Mouse (Mus musculus) bone marrow, adult 2 months (tissue): Measurements from ENCODE around the gene Pdlim1. TPM values are rescaled to one million over a fixed set of nuclear protein-coding genes. Genes with fewer than 3 reads are reported as not detected.
"Not testable (repeated sequence)": the region's sequence is repeated elsewhere in the genome, so short reads cannot be mapped to it uniquely, and the experiment has no call there.

Experiments used
- H3K27ac ChIP-seq: fragments of 200-500 bp; 2 replicates; pipeline ENCODE4 v1.5.1; 2012; ENCODE audit warnings: low read depth, mild to moderate bottlenecking, control low read depth, inconsistent platforms, low read length; ENCODE audit not compliant: control insufficient read depth, poor library complexity, insufficient read depth
- H3K4me1 ChIP-seq: fragments of 200-500 bp; 2 replicates; pipeline ENCODE4 v1.6.1; 2011; ENCODE audit warnings: low read length; ENCODE audit not compliant: control insufficient read depth, insufficient read depth
- H3K4me3 ChIP-seq: fragments of 200-500 bp; replicated peaks from 2 replicates; pipeline ENCODE3; 2011; ENCODE audit warnings: mild to moderate bottlenecking, low read depth, low read length, control low read depth; ENCODE audit not compliant: control insufficient read depth
- CTCF ChIP-seq: fragments of 200-500 bp; IDR thresholded peaks from 2 replicates; pipeline ENCODE4 v1.5.1; 2011; ENCODE audit warnings: low read length, control low read depth; ENCODE audit not compliant: control insufficient read depth, insufficient read depth
- POLR2A ChIP-seq: fragments of 200-500 bp; IDR thresholded peaks from 2 replicates; pipeline ENCODE4 v1.6.1; 2011; ENCODE audit warnings: low read depth, mild to moderate bottlenecking, control low read depth, low read length, borderline replicate concordance; ENCODE audit not compliant: control insufficient read depth
- WGBS: fragments of 180-500 bp; shearing (Covaris S2); methylation state at CpG from one replicate; pipeline ENCODE4 v1.1.7; 2018; 5-methylcytosine and 5-hydroxymethylcytosine counted together
- polyA plus RNA-seq: library from polyadenylated mRNA; stranded (reverse); fragments of >200 nt; gene quantifications from 2 replicates; pipeline ENCODE4 v1.2.4, GENCODE M21; 2011; ENCODE audit warnings: low replicate concordance; ENCODE audit not compliant: missing spikeins, insufficient read depth, insufficient read length

The Pdlim1 gene
- polyA plus RNA-seq, 1 experiment, result 34.1 TPM

DNA sequence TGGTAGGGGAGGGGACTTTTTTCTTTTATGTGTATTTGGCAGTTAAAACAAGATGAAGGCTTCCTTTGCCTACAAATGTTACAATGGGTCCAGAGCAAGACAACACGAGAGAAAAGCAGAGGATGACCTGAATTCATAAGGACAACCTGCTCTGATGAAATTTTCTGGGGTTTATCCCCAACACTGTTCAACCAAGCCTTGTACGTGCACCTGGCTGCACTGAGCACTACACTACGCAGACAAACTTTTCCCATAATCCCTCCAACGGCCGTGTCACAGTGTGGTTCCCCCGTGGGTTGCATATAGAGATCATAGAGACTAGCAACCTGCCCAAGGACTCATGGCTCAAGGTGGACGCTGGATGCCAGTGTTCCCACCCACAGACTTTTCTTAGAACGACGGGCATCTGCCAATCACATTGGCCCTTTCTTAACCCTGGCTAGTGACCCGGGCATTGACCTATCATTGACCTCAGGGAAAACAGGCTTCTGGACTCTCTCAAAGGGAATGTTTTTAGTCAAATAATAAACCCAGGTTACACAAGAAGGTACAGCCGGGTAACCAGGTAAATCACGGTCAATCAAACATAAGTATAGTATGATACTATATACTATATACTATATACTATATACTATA is 45.0 kb downstream of the Pdlim1 start:
- H3K4me1 ChIP-seq, result no peaks in the 10 kb centered on the region
- no peak overlapping the region for H3K4me3 ChIP-seq
- H3K27ac ChIP-seq, result no peak overlapping the region
- no peak for TF ChIP-seq CTCF
- no peak for TF ChIP-seq POLR2A
- WGBS, result 88% methylated on average over 12 of the region's 12 CpGs

DNA sequence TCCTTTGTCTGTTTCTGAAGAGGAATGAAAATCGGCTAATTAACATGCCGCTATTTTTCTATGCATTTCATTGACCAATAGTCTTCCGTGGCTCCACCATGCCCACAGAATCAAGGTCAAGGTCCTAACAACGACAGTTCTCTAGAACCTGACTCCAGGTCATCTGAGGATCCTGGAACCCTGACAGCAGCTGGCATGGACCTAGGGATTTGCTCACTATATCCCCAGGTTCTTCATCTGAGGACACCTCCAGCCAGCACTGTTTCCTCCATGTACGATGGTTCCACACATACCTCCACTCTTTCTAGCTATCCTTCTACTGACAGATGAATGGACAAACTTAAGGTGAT is 45.9 kb downstream of the Pdlim1 start:
- Histone ChIP-seq H3K27ac (no peak overlapping the region), H3K4me3 (no peak overlapping the region), H3K4me1 (no peaks in the 10 kb centered on the region)
- TF ChIP-seq POLR2A, result no peak
- no peak for TF ChIP-seq CTCF
- WGBS, result 76% methylated on average over 5 of the region's 5 CpGs

DNA sequence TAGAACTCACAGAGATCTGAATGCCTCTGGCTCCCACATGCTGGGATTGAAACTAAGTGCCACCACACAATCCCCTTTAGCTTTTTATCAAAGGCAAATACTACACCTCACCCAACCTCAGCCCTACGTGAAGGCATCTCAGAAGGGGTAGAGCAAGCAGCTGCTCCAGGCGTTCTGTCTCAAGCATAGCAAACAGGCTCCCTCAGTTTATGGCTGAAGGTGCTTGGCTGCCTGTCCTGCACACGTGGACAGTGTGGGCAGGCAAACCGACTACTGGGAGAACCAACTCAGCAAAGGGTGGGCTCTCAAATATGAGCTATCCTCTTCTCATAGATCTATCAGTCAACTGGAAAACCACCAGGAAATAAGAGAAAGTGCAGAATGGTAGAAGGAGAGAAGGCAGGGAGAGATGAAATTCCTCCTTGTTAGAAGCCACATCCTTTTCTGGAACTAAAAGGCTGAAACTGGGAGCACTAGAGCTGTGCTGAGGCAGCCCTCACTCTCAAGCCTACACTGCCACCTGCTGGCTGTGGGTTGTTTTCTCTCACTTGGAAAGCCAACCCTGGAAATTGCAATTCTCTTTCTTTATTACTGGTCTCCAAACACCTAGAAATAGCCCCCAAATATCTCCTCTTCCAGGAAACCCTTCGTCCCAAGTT is 46.4 kb downstream of the Pdlim1 start:
- no peak overlapping the region for H3K4me3 ChIP-seq
- 72% methylated on average over 5 of the region's 5 CpGs for WGBS
- H3K4me1 ChIP-seq, result no peaks in the 10 kb centered on the region
- no peak for TF ChIP-seq POLR2A
- peak; percentile 70 for TF ChIP-seq CTCF
- no peak overlapping the region for H3K27ac ChIP-seq

GRCm38 (mm10) chr19:40222307-40222706 is 49.3 kb downstream of the Pdlim1 start:
- not testable (repeated sequence) for H3K4me3 ChIP-seq, H3K27ac ChIP-seq, H3K4me1 ChIP-seq
- 92% methylated on average over 9 of the region's 9 CpGs for WGBS

DNA sequence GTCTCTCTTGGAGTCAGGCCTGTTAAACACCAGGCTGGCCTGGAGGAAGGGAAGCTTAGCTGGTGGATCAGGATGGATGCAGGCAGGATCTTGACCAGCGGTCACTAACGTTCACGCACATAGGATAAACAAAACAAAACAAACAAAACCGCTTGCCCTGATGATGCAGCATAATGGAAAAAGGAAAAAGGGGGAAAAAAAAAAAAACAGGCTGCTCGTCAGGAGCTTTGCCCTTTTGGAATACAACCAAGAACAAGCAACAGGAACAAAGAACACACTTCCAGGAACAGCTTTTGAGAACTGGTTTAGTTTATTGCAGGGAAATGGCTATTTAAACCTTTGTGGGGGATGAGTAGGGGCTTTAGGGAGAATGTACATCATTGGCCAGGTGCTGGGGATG is 50.8 kb downstream of the Pdlim1 start:
- 86% methylated on average over 5 of the region's 5 CpGs for WGBS

DNA sequence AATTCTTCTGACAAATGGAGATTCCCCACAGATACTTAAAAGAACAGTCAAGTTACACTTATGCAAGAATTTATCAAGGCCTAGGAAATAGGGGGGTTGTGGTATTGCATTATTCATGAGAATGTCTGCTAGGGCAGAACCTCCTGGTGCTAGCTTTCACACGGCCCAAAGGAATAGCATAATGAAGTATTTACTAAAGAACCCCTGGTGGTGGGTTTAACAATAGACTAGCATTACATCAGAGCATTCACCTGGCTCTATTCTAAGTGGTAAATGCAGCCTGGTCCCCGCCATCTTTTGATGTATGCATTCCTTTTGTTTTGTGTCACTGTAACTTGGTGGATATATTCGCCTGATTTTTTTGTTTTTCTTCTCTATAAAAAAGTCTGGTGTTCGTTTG is 68.7 kb downstream of the Pdlim1 start:
- H3K4me1 ChIP-seq, H3K27ac ChIP-seq, H3K4me3 ChIP-seq: not testable (repeated sequence)
- WGBS, result 68% methylated on average over 4 of the region's 4 CpGs

More for the DNA sequence above, 50.8 kb downstream of the Pdlim1 start:
- Histone ChIP-seq H3K4me3 (no peak overlapping the region), H3K27ac (no peak overlapping the region), H3K4me1 (no peaks in the 10 kb centered on the region)
- TF ChIP-seq POLR2A (no peak), CTCF (no peak)

GRCm38 (mm10) chr19:40190596-40190995 is 81.0 kb downstream of the Pdlim1 start:
- WGBS, result 84% methylated on average over 10 of the region's 10 CpGs
- no peak for TF ChIP-seq CTCF
- no peak for TF ChIP-seq POLR2A
- Histone ChIP-seq H3K27ac (no peak overlapping the region), H3K4me3 (no peak overlapping the region), H3K4me1 (no peaks in the 10 kb centered on the region)

- Histone ChIP-seq H3K27ac (no peak within 1 kb of the TSS), H3K4me3 (no peak within 1 kb of the TSS), H3K4me1 (no peaks in the 10 kb centered on the region)
- WGBS, result 66% methylated on average over 5 of the region's 5 CpGs
- TF ChIP-seq POLR2A (no peak), CTCF (no peak)
Observed at GRCm38 (mm10) chr19:40187160-40187559, 84.5 kb downstream of the Pdlim1 start, which contains the start of gene Cyp2c70. Gene Cyp2c70 (minus strand): TSS chr19:40187333.

DNA sequence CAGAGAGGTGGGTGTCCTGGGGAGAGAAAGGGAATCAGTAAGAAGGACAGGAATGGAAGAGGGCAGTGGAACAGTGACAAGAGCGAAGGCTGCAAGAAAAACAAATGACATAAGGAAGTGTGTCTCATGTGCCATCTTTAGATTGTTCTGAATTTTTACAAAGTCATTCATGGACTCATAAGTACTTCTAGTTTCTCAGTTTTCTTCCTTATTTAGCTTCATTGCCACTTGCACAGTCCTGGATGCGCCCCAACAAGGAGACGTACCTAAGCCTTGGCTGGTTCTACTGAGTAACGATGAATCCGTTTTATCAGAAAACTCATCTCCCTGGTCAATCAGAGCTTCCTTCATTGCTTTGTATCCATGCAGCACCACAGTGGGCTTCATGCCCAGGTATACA is 88.0 kb downstream of the Pdlim1 start:
- H3K27ac ChIP-seq, result no peak overlapping the region
- H3K4me1 ChIP-seq, result no peaks in the 10 kb centered on the region
- no peak overlapping the region for H3K4me3 ChIP-seq
- WGBS, result 88% methylated on average over 5 of the region's 5 CpGs
- TF ChIP-seq CTCF (no peak), POLR2A (no peak)
